Mouse (Mus musculus) olfactory bulb, adult 2 months (tissue): ENCODE results near the gene Mfsd10. TPM values are rescaled to one million over a fixed set of nuclear protein-coding genes. Genes with fewer than 3 reads are reported as not detected.

Experiments
- H3K27ac ChIP-seq: fragments of 200-500 bp; 2 replicates; pipeline ENCODE4 v1.5.1; 2012; ENCODE audit warnings: low read depth, low read length; ENCODE audit not compliant: insufficient read depth
- H3K4me1 ChIP-seq: fragments of 200-500 bp; 2 replicates; pipeline ENCODE4 v1.6.1; 2012; ENCODE audit warnings: low read length; ENCODE audit not compliant: control insufficient read depth, insufficient read depth
- H3K4me3 ChIP-seq: fragments of 200-500 bp; 2 replicates; pipeline ENCODE4 v1.5.1; 2012; ENCODE audit warnings: mild to moderate bottlenecking, low read depth, low read length, moderate library complexity; ENCODE audit not compliant: insufficient read depth
- CTCF ChIP-seq: fragments of 200-500 bp; IDR thresholded peaks from 2 replicates; pipeline ENCODE4 v1.5.1; 2012; ENCODE audit warnings: low read depth, mild to moderate bottlenecking, low read length, moderate library complexity; ENCODE audit not compliant: insufficient read depth
- POLR2A ChIP-seq: fragments of 200-500 bp; IDR thresholded peaks from 2 replicates; pipeline ENCODE4 v1.6.1; 2012; ENCODE audit warnings: mild to moderate bottlenecking, low read depth, low read length, moderate library complexity; ENCODE audit not compliant: insufficient read depth
- WGBS: fragments of 180-500 bp; shearing (Covaris S2); methylation state at CpG from one replicate; pipeline ENCODE4 v1.1.7; 2018; 5-methylcytosine and 5-hydroxymethylcytosine counted together
- polyA plus RNA-seq: library from polyadenylated mRNA; stranded (reverse); fragments of >200 nt; gene quantifications from 2 replicates; pipeline ENCODE4 v1.2.4, GENCODE M21; 2012; ENCODE audit warnings: low replicate concordance; ENCODE audit not compliant: missing spikeins, insufficient read depth, insufficient read length

Gene Mfsd10
- not detected in 2 replicates for polyA plus RNA-seq

GRCm38 (mm10) chr5:34636481-34637287, at the start of gene Mfsd10:
Mfsd10 (minus strand) TSS chr5:34637212.
- peak within 1 kb of the TSS; percentile 34 for H3K27ac ChIP-seq
- H3K4me3 ChIP-seq, result peak within 1 kb of the TSS; percentile 70
- peaks cover 11% of the 10 kb centered on the region for H3K4me1 ChIP-seq
- TF ChIP-seq POLR2A, result peak; percentile 52
- 0 out of 2 replicates have a peak, but pooled peaks have one; percentile 19 for TF ChIP-seq CTCF
- under 1% methylated on average over 48 of the region's 48 CpGs for WGBS

- WGBS, result 87% methylated on average over 4 of the region's 4 CpGs
- H3K27ac ChIP-seq, result no peak overlapping the region
- no peaks in the 10 kb centered on the region for H3K4me1 ChIP-seq
- no peak for TF ChIP-seq CTCF
- no peak for TF ChIP-seq POLR2A
- H3K4me3 ChIP-seq, result no peak overlapping the region
Measured at GRCm38 (mm10) chr5:34670280-34670679, 33.3 kb upstream of the Mfsd10 start.

GRCm38 (mm10) chr5:34669493-34669892, 32.5 kb upstream of the Mfsd10 start:
- TF ChIP-seq POLR2A, result no peak
- no peak for TF ChIP-seq CTCF
- 91% methylated on average over 2 of the region's 2 CpGs for WGBS
- no peak overlapping the region for H3K4me3 ChIP-seq

GRCm38 (mm10) chr5:34663231-34663630, 26.2 kb upstream of the Mfsd10 start:
- TF ChIP-seq CTCF (no peak), POLR2A (no peak)
- Histone ChIP-seq H3K4me3 (no peak overlapping the region), H3K4me1 (no peaks in the 10 kb centered on the region), H3K27ac (no peak overlapping the region)
- WGBS, result 91% methylated on average over 2 of the region's 2 CpGs

More at GRCm38 (mm10) chr5:34669493-34669892, 32.5 kb upstream of the Mfsd10 start:
- H3K27ac ChIP-seq, result no peak overlapping the region
- no peaks in the 10 kb centered on the region for H3K4me1 ChIP-seq

- H3K4me1 ChIP-seq, result no peaks in the 10 kb centered on the region
- no peak overlapping the region for H3K27ac ChIP-seq
- 89% methylated on average over 4 of the region's 4 CpGs for WGBS
- no peak overlapping the region for H3K4me3 ChIP-seq
- TF ChIP-seq CTCF (no peak), POLR2A (no peak)
Measured at GRCm38 (mm10) chr5:34661909-34662308, 24.9 kb upstream of the Mfsd10 start.

GRCm38 (mm10) chr5:34660591-34661130, 23.6 kb upstream of the Mfsd10 start:
- WGBS, result under 1% methylated on average over 57 of the region's 57 CpGs
- Histone ChIP-seq H3K27ac (peak overlapping the region; percentile 70), H3K4me1 (no peaks in the 10 kb centered on the region), H3K4me3 (peak overlapping the region; percentile 76)
- TF ChIP-seq CTCF (no peak), POLR2A (no peak)

- H3K27ac ChIP-seq, result peak within 1 kb of the TSS; percentile 70
- peak; percentile 60 for TF ChIP-seq POLR2A
- peak; percentile 69 for TF ChIP-seq CTCF
- peak within 1 kb of the TSS; percentile 76 for H3K4me3 ChIP-seq
- H3K4me1 ChIP-seq, result no peaks in the 10 kb centered on the region
- under 1% methylated on average over 60 of the region's 60 CpGs for WGBS
Measured at GRCm38 (mm10) chr5:34659686-34660590, 22.9 kb upstream of the Mfsd10 start, which contains the start of the genes Nop14 and Grk4. Nop14 (minus strand) TSS chr5:34660148. Grk4 (plus strand) TSS chr5:34660379.

GRCm38 (mm10) chr5:34657556-34657955, 20.5 kb upstream of the Mfsd10 start:
- WGBS, result 92% methylated on average over 8 of the region's 8 CpGs
- H3K27ac ChIP-seq, result no peak overlapping the region
- TF ChIP-seq POLR2A, result no peak
- TF ChIP-seq CTCF, result no peak

GRCm38 (mm10) chr5:34654881-34655280, 17.9 kb upstream of the Mfsd10 start:
- TF ChIP-seq CTCF, result no peak
- TF ChIP-seq POLR2A, result no peak
- WGBS, result 76% methylated on average over 9 of the region's 9 CpGs
- H3K27ac ChIP-seq, result no peak overlapping the region
- no peak overlapping the region for H3K4me3 ChIP-seq
- H3K4me1 ChIP-seq, result no peaks in the 10 kb centered on the region

More at GRCm38 (mm10) chr5:34657556-34657955, 20.5 kb upstream of the Mfsd10 start:
- Histone ChIP-seq H3K4me1 (no peaks in the 10 kb centered on the region), H3K4me3 (no peak overlapping the region)
